Mouse (Mus musculus) brain, embryonic 14.5 days (tissue): ENCODE results near the gene Cep128. TPM values are rescaled to one million over a fixed set of nuclear protein-coding genes. Genes with fewer than 3 reads are reported as not detected.
A peak's percentile ranks its signal among the peaks of the same experiment; 100 is the strongest.

ENCODE experiments used
- DNase-seq: peaks from one replicate; pipeline ENCODE4 v3.0.0-alpha.2; 2011; ENCODE audit warnings: low read depth
- CTCF ChIP-seq: fragments of 200-500 bp; IDR thresholded peaks from 2 replicates; pipeline ENCODE4 v1.5.1; 2012; ENCODE audit warnings: inconsistent platforms, mild to moderate bottlenecking, moderate library complexity, borderline replicate concordance; ENCODE audit not compliant: insufficient read depth, insufficient read length; ENCODE audit errors: extremely low read depth
- POLR2A ChIP-seq: fragments of 200-500 bp; IDR thresholded peaks from 2 replicates; pipeline ENCODE4 v1.6.1; 2012; ENCODE audit warnings: mild to moderate bottlenecking, inconsistent platforms, borderline replicate concordance; ENCODE audit not compliant: poor library complexity, insufficient read depth, insufficient read length, severe bottlenecking; ENCODE audit errors: extremely low read depth
- polyA plus RNA-seq: library from polyadenylated mRNA; depleted of rRNA; stranded (reverse); fragments of >200 nt; gene quantifications from 2 replicates; pipeline ENCODE4 v1.2.3, GENCODE M21; 2012

The Cep128 gene
- polyA plus RNA-seq, 1 experiment = 5.3 TPM

GRCm38 (mm10) chr12:91065423-91065822, 318.8 kb downstream of the Cep128 start:
- DNase-seq = no peak
- TF ChIP-seq POLR2A (no peak), CTCF (no peak)

GRCm38 (mm10) chr12:91064368-91064999, 319.7 kb downstream of the Cep128 start:
- DNase-seq = no peak
- TF ChIP-seq POLR2A = no peak
- TF ChIP-seq CTCF = no peak

- TF ChIP-seq CTCF (no peak), POLR2A (no peak)
- DNase-seq = no peak
These were observed 320.7 kb downstream of the Cep128 start for GRCm38 (mm10) chr12:91063337-91064015.

- TF ChIP-seq CTCF (no peak), POLR2A (no peak)
- no peak for DNase-seq
These were observed 321.5 kb downstream of the Cep128 start for GRCm38 (mm10) chr12:91062681-91063080.

GRCm38 (mm10) chr12:91059704-91060318, 324.4 kb downstream of the Cep128 start:
- TF ChIP-seq POLR2A (no peak), CTCF (no peak)
- no peak for DNase-seq

GRCm38 (mm10) chr12:91056885-91057284, 327.3 kb downstream of the Cep128 start:
- TF ChIP-seq CTCF (no peak), POLR2A (no peak)
- DNase-seq = no peak

- no peak for DNase-seq
- TF ChIP-seq CTCF (no peak), POLR2A (no peak)
These were observed 331.9 kb downstream of the Cep128 start for GRCm38 (mm10) chr12:91052301-91052700.

- no peak for TF ChIP-seq POLR2A
- no peak for TF ChIP-seq CTCF
- no peak for DNase-seq
These were observed 333.4 kb downstream of the Cep128 start for GRCm38 (mm10) chr12:91050593-91051325.

- TF ChIP-seq CTCF (no peak), POLR2A (no peak)
- no peak for DNase-seq
These were observed 342.8 kb downstream of the Cep128 start for GRCm38 (mm10) chr12:91041363-91041762.

- TF ChIP-seq CTCF (no peak), POLR2A (no peak)
These were observed 343.8 kb downstream of the Cep128 start for GRCm38 (mm10) chr12:91040267-91040905.

GRCm38 (mm10) chr12:91029116-91029515, 355.1 kb downstream of the Cep128 start:
- TF ChIP-seq CTCF (no peak), POLR2A (no peak)
- peak; percentile 58 for DNase-seq

More at GRCm38 (mm10) chr12:91040267-91040905, 343.8 kb downstream of the Cep128 start:
- peak; percentile 78 for DNase-seq

GRCm38 (mm10) chr12:91027681-91028080, 356.5 kb downstream of the Cep128 start:
- TF ChIP-seq CTCF = no peak
- TF ChIP-seq POLR2A = no peak
- DNase-seq = no peak
